Mouse (Mus musculus) embryo, embryonic 10.5 days (tissue): ENCODE data around the gene Cxcl10.
A peak's percentile ranks its signal among the peaks of the same experiment; 100 is the strongest.

ENCODE experiments used
- DNase-seq: peaks from one replicate; pipeline ENCODE4 v3.0.0-alpha.2; 2015; ENCODE audit warnings: low spot score

Cxcl10 gene

GRCm38 (mm10) chr5:92321631-92322400 is 26.9 kb downstream of the Cxcl10 start:
- DNase-seq: no peak

- no peak for DNase-seq
Observed at GRCm38 (mm10) chr5:92318596-92318995, 30.1 kb downstream of the Cxcl10 start.

GRCm38 (mm10) chr5:92318119-92318518 is 30.6 kb downstream of the Cxcl10 start:
- no peak for DNase-seq

- DNase-seq: no peak
Observed at GRCm38 (mm10) chr5:92313776-92314175, 34.9 kb downstream of the Cxcl10 start.

GRCm38 (mm10) chr5:92312046-92312715 is 36.5 kb downstream of the Cxcl10 start:
- peak; percentile 94 for DNase-seq

GRCm38 (mm10) chr5:92309681-92310511 is 38.8 kb downstream of the Cxcl10 start, which contains the start of gene Sdad1:
Sdad1 (minus strand) TSS chr5:92310479.
- peak; percentile 96 for DNase-seq

GRCm38 (mm10) chr5:92304291-92304690 is 44.4 kb downstream of the Cxcl10 start:
- no peak for DNase-seq

GRCm38 (mm10) chr5:92302149-92302840 is 46.4 kb downstream of the Cxcl10 start:
- no peak for DNase-seq
